Mouse (Mus musculus) thymus, postnatal 4 days (tissue): ENCODE measurements around the gene Prcd.
"Not testable (repeated sequence)": the region's sequence is repeated elsewhere in the genome, so short reads cannot be mapped to it uniquely, and the experiment has no call there.

Experiments
- DNase-seq: peaks from one replicate; pipeline ENCODE4 v3.0.0; 2021

The Prcd gene

GRCm38 (mm10) chr11:116653234-116653633 lies at the start of gene Prcd:
Prcd (plus strand) TSS chr11:116653534.
- no peak for DNase-seq

- DNase-seq: no peak
Measured at GRCm38 (mm10) chr11:116604097-116604496, 49.2 kb upstream of the Prcd start.

GRCm38 (mm10) chr11:116607717-116608116 lies 45.6 kb upstream of the Prcd start:
- no peak for DNase-seq

GRCm38 (mm10) chr11:116609965-116610630 lies 43.2 kb upstream of the Prcd start:
- no peak for DNase-seq

- DNase-seq: not testable (repeated sequence)
Measured at GRCm38 (mm10) chr11:116611168-116611567, 42.2 kb upstream of the Prcd start.

- no peak for DNase-seq
Measured at GRCm38 (mm10) chr11:116611883-116612282, 41.5 kb upstream of the Prcd start.

- DNase-seq: no peak
Measured at GRCm38 (mm10) chr11:116612554-116612953, 40.8 kb upstream of the Prcd start.

GRCm38 (mm10) chr11:116613234-116613633 lies 40.1 kb upstream of the Prcd start:
- no peak for DNase-seq

GRCm38 (mm10) chr11:116615735-116616437 lies 37.4 kb upstream of the Prcd start:
- DNase-seq: peak; percentile 41

GRCm38 (mm10) chr11:116616438-116617118 lies 36.8 kb upstream of the Prcd start:
- DNase-seq: no peak

- DNase-seq: no peak
Measured at GRCm38 (mm10) chr11:116617641-116618040, 35.7 kb upstream of the Prcd start.

- DNase-seq: no peak
Measured at GRCm38 (mm10) chr11:116618666-116619065, 34.7 kb upstream of the Prcd start.

GRCm38 (mm10) chr11:116619156-116619555 lies 34.2 kb upstream of the Prcd start:
- no peak for DNase-seq

GRCm38 (mm10) chr11:116619561-116619960 lies 33.8 kb upstream of the Prcd start:
- DNase-seq: no peak

GRCm38 (mm10) chr11:116620073-116620472 lies 33.3 kb upstream of the Prcd start:
- no peak for DNase-seq

- no peak for DNase-seq
Measured at GRCm38 (mm10) chr11:116620559-116621253, 32.6 kb upstream of the Prcd start.

GRCm38 (mm10) chr11:116621258-116621704 lies 32.1 kb upstream of the Prcd start:
- no peak for DNase-seq

- DNase-seq: peak; percentile 56
Measured at GRCm38 (mm10) chr11:116623281-116624124, 29.8 kb upstream of the Prcd start.

GRCm38 (mm10) chr11:116624131-116624832 lies 29.1 kb upstream of the Prcd start:
- DNase-seq: peak; percentile 89

GRCm38 (mm10) chr11:116625081-116626000 lies 28.0 kb upstream of the Prcd start:
- DNase-seq: peak; percentile 83
